Mouse (Mus musculus): ENCODE data around the gene Hint1.

- TF ChIP-seq GATA1 (IDR thresholded peaks at IDR 0.05; ENCODE audit: low read length) (no peak), TAL1 (IDR thresholded peaks at IDR 0.05; ENCODE audit: low read length) (no peak)
Measured at GRCm38 (mm10) chr11:54879434-54879833, 13.3 kb downstream of the Hint1 start.

All from erythroblast, embryonic 14.5 days (primary cell).